Mouse (Mus musculus) A20 (cell line): ENCODE results near the gene Gm10073.
"Not testable (repeated sequence)": the region's sequence is repeated elsewhere in the genome, so short reads cannot be mapped to it uniquely, and the experiment has no call there.

Source experiments
- DNase-seq: peaks from one replicate; pipeline ENCODE4 v3.0.0-alpha.2; 2011; ENCODE audit warnings: low read depth, low spot score

The Gm10073 gene

GRCm38 (mm10) chr8:106573168-106573567 is at the start of gene Gm10073:
Gm10073 (minus strand) TSS chr8:106573461.
- not testable (repeated sequence) for DNase-seq

DNA sequence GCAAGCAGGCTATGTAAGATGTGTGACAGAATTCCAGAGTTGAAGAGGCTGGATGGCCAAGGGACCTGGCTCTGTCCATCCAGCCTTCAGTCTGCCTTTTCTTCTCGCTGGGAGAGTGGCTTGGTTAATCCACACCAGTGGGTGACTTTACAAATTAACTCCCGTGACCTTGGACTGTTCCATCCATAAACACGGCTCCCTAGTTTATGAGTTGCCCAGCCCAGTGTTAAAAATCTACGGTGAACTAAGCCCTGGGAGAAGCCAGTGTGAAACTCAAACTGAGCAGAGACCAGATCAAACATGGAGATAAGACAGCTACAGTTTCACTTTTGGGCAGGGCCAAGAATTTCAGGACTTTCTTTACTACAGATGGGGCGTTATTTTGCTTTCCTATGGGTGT is 49.8 kb upstream of the Gm10073 start:
- no peak for DNase-seq

- DNase-seq: no peak
Observed at GRCm38 (mm10) chr8:106620488-106620887, 47.2 kb upstream of the Gm10073 start.

- no peak for DNase-seq
Observed at GRCm38 (mm10) chr8:106619549-106620245, 46.4 kb upstream of the Gm10073 start.

DNA sequence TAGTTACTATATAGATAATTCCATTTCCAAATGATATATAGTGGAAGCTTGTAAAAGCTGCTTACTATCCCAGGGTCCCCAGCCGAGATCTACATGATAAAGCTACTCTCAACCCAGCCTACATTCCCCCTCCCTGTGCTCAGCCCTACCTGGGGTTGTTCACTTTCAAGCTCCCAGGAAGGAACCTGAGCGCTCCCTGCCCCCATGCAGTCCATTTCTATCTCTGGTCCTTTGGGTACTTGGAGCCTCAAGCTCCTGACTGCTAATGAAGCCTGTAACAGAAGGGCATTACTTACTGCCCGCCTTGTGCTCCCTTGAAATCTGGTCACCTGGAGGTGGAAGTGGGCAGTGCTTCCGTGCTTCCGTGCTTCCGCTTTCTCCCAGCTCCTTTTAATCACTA is 45.1 kb upstream of the Gm10073 start:
- no peak for DNase-seq

GRCm38 (mm10) chr8:106617865-106618264 is 44.6 kb upstream of the Gm10073 start:
- no peak for DNase-seq

- DNase-seq: no peak
Observed at GRCm38 (mm10) chr8:106617196-106617595, 43.9 kb upstream of the Gm10073 start.

DNA sequence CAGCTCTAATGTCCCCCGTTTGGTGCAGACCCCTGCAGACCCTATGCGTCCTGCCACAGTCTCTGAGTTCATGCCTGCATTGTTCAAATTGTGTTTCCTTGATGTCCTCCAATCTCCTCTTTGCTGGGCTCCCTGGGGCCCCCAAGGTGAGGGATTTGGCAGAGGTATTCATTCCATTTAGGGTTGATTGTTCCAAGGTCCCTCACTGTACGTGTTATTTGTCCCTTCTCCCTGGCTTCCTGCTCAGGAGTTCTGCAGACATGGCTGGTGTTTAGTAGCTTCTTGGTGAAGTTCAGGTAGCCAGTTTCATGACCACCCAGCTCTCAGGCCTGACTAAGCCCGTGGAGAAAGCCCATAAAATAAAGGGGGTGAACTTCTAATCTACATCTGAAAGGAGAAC is 43.4 kb upstream of the Gm10073 start:
- no peak for DNase-seq

GRCm38 (mm10) chr8:106615661-106616299 is 42.5 kb upstream of the Gm10073 start:
- no peak for DNase-seq

DNA sequence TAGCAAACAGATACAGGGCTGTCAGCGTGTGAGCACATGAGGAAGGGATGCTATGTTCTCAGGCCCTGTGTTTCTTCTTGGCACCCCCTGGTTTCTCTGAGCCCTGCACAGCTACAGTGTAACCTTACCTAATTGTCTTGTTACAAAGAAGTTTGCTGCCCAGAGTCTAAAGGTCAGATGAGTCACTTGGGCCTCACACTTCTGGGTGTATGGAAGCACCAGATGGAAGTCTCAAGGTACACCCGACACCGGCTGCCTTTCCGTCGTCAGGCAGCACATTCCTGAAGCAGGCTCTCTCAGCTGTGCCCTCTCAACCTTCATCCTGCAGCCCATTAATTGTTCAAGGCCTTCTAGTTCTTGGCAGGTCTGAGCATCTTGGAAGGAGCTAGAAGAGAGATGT is 41.4 kb upstream of the Gm10073 start:
- no peak for DNase-seq

GRCm38 (mm10) chr8:106612047-106612446 is 38.8 kb upstream of the Gm10073 start:
- no peak for DNase-seq

GRCm38 (mm10) chr8:106610958-106611640 is 37.8 kb upstream of the Gm10073 start:
- DNase-seq: no peak

- no peak for DNase-seq
Observed at GRCm38 (mm10) chr8:106609076-106609903, 36.0 kb upstream of the Gm10073 start.

DNA sequence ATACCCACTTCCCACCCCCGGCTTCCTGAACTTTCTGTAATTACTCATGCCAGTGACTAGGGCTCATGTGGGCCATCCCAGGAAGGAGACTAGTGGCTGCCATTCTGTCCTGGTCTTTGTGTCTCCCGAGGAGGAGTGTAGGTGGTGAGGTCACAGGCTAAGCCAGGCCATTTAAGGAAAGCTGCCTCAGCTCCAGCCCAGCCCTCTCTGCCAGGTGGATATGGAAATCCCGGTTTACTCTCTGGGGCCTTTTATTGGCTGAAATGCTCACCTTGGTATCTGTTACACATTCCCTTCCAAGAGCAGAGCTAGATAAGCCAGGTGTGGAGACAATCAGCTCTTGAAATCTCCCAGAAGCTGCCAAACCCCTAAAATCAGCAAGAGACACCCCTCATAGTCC is 35.2 kb upstream of the Gm10073 start:
- no peak for DNase-seq

DNA sequence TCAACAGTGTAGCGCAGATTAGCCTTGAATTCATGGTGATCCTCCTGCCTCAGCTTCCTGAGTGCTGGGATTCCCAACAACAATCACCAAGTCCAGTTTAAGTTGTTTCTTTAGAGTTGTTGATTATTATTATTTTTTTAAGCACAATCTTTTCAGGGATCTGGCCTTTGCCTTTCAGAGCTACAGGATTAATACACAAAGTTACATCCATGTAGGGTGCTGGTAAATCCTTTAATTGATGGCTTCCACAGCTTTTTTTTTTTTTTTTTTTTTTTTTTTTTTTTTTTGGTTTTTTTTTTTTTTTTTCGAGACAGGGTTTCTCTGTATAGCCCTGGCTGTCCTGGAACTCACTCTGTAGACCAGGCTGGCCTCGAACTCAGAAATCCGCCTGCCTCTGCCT is 34.5 kb upstream of the Gm10073 start:
- DNase-seq: not testable (repeated sequence)

- DNase-seq: peak; percentile 37
Observed at GRCm38 (mm10) chr8:106606601-106607145, 33.4 kb upstream of the Gm10073 start.

DNA sequence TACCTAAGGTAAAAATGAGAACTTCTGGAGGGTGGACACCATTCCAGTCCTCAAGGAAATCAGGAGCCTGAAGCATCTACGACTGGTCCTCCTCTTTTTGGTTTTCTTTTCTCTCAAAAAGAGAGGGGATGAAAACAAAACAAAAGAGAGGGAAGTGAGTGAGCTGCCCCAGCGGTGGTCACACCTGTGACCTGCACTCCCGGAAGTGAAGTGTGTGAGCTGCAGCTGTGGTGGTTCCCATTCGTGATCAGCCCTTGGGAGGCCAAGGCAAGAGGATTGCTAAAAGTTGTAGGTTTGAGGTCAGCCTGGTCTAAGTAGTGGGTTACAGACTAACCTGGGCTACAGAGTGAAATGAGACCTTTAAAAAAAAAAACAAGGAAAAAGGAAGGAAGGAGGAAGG is 32.9 kb upstream of the Gm10073 start:
- peak; percentile 79 for DNase-seq

DNA sequence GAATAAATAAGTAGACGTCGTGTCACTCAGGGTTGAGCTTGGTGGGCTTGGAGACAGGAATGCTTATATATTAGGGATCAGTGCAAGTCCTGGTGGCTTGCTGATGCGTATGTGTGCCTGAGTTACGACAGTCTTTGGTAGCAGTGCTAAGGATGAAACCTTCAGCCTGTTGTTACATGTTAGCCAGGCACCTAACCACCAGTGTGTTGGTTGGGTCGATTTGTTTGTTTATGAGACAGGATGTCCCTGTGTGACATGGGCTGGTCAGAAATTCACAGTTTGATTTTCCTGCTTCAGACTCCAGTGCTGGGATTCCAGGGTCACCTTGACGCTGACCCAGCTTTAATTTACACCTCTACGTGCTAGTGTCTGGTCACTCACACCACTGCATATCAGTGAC is 32.4 kb upstream of the Gm10073 start:
- DNase-seq: no peak

GRCm38 (mm10) chr8:106603933-106604332 is 30.7 kb upstream of the Gm10073 start:
- no peak for DNase-seq

GRCm38 (mm10) chr8:106603131-106603819 is 30.0 kb upstream of the Gm10073 start, which contains the start of gene Cdh1:
Cdh1 (plus strand) TSS chr8:106603351.
- no peak for DNase-seq
